Mouse (Mus musculus) MEL (cell line): ENCODE data around the gene Comt. TPM values are rescaled to one million over a fixed set of nuclear protein-coding genes. Genes with fewer than 3 reads are reported as not detected.

Experiments used
- DNase-seq: peaks from one replicate; pipeline ENCODE4 v3.0.0; 2011; ENCODE audit warnings: low read depth, low spot score
- H3K27ac ChIP-seq: 2 replicates; pipeline ENCODE4 v1.5.1; 2012; ENCODE audit warnings: low read depth, mild to moderate bottlenecking, control low read depth, low read length, moderate library complexity; ENCODE audit not compliant: control insufficient read depth
- H3K27me3 ChIP-seq, 2 experiments: fragments of 150-350 bp in 1 of 2; sonication (generic) in 1 of 2; 2 replicates each; pipeline ENCODE4 v1.6.1; 2012; ENCODE audit warnings: low read length in 2 of 2, mild to moderate bottlenecking in 2 of 2, improper control_type of control experiment in 1 of 2, moderate library complexity in 1 of 2; ENCODE audit not compliant: insufficient read depth in 2 of 2, control insufficient read depth in 1 of 2
- H3K36me3 ChIP-seq, 2 experiments: 2 replicates each; pipeline ENCODE4 v1.6.1; 2012 to 2014; ENCODE audit warnings: low read length in 2 of 2, improper control_type of control experiment in 1 of 2, inconsistent platforms in 1 of 2, mild to moderate bottlenecking in 1 of 2; ENCODE audit not compliant: insufficient read depth in 2 of 2, control insufficient read depth in 1 of 2
- H3K4me1 ChIP-seq, 2 experiments: fragments of 150-350 bp in 1 of 2; sonication (generic) in 1 of 2; 2 replicates each; pipeline ENCODE4 v1.6.1; 2012; ENCODE audit warnings: low read length in 2 of 2, improper control_type of control experiment in 1 of 2, mild to moderate bottlenecking in 1 of 2; ENCODE audit not compliant: insufficient read depth in 2 of 2, control insufficient read depth in 1 of 2
- H3K4me3 ChIP-seq, 2 experiments: fragments of 150-350 bp in 1 of 2; sonication (generic) in 1 of 2; 2 replicates each; pipeline ENCODE4 v1.5.1; 2012; ENCODE audit warnings: low read depth in 2 of 2, low read length in 2 of 2, mild to moderate bottlenecking in 2 of 2, moderate library complexity in 2 of 2, control low read depth in 1 of 2, improper control_type of control experiment in 1 of 2; ENCODE audit not compliant: control insufficient read depth in 1 of 2, insufficient read depth in 1 of 2
- H3K79me2 ChIP-seq: 2 replicates; pipeline ENCODE4 v1.6.1; 2012; ENCODE audit warnings: mild to moderate bottlenecking, low read length, moderate library complexity; ENCODE audit not compliant: control insufficient read depth, poor library complexity, insufficient read depth
- H3K9ac ChIP-seq: 2 replicates; pipeline ENCODE4 v1.6.1; 2012; ENCODE audit warnings: low read depth, mild to moderate bottlenecking, control low read depth, low read length, moderate library complexity; ENCODE audit not compliant: control insufficient read depth, poor library complexity, severe bottlenecking
- H3K9me3 ChIP-seq: fragments of 150-350 bp; sonication (generic); replicated peaks from 2 replicates; pipeline ENCODE4 v1.6.1; 2012; ENCODE audit warnings: mild to moderate bottlenecking, low read length, improper control_type of control experiment, moderate library complexity; ENCODE audit not compliant: insufficient read depth
- CTCF ChIP-seq, 3 experiments: IDR thresholded peaks in 2 of 3; conservative IDR thresholded peaks in 1 of 3; 2 replicates each; pipeline ENCODE4 v1.5.1; 2011 to 2012; ENCODE audit warnings: low read length in 3 of 3, low read depth in 2 of 3, mild to moderate bottlenecking in 2 of 3, improper control_type of control experiment in 1 of 3, inconsistent platforms in 1 of 3, mixed read lengths in 1 of 3, moderate library complexity in 1 of 3; ENCODE audit not compliant: control insufficient read depth in 1 of 3, insufficient read depth in 1 of 3, poor library complexity in 1 of 3, severe bottlenecking in 1 of 3
- ELF1 ChIP-seq: IDR thresholded peaks from 2 replicates; pipeline ENCODE4 v1.6.1; 2014; ENCODE audit warnings: low read depth, mild to moderate bottlenecking, inconsistent platforms, low read length, improper control_type of control experiment, moderate library complexity
- MAX ChIP-seq: IDR thresholded peaks from 2 replicates; pipeline ENCODE4 v1.6.1; 2011; ENCODE audit warnings: low read length, improper control_type of control experiment
- MAZ ChIP-seq: IDR thresholded peaks from 2 replicates; pipeline ENCODE4 v1.6.1; 2012; ENCODE audit warnings: low read depth, mild to moderate bottlenecking, inconsistent platforms, low read length, improper control_type of control experiment
- MEF2A ChIP-seq: IDR thresholded peaks from 2 replicates; pipeline ENCODE4 v1.6.1; 2014; ENCODE audit warnings: low read depth, mild to moderate bottlenecking, inconsistent platforms, low read length, improper control_type of control experiment; ENCODE audit not compliant: poor library complexity, insufficient replicate concordance, severe bottlenecking; ENCODE audit errors: extremely low read depth
- NRF1 ChIP-seq: IDR thresholded peaks from 2 replicates; pipeline ENCODE4 v1.6.1; 2014; ENCODE audit warnings: low read depth, mild to moderate bottlenecking, inconsistent platforms, low read length, improper control_type of control experiment, moderate library complexity; ENCODE audit not compliant: poor library complexity, insufficient read depth, severe bottlenecking
- POLR2A ChIP-seq, 2 experiments: IDR thresholded peaks; 2 replicates each; pipeline ENCODE4 v1.6.1; 2011 to 2012; ENCODE audit warnings: low read length in 2 of 2, mild to moderate bottlenecking in 2 of 2, control low read depth in 1 of 2, improper control_type of control experiment in 1 of 2, low read depth in 1 of 2, moderate library complexity in 1 of 2; ENCODE audit not compliant: control insufficient read depth in 1 of 2, insufficient read depth in 1 of 2, poor library complexity in 1 of 2
- RCOR1 ChIP-seq: IDR thresholded peaks from 2 replicates; pipeline ENCODE4 v1.6.1; 2012; ENCODE audit warnings: low read depth, mild to moderate bottlenecking, inconsistent platforms, low read length, improper control_type of control experiment
- SIN3A ChIP-seq: IDR thresholded peaks from 2 replicates; pipeline ENCODE4 v1.6.1; 2012; ENCODE audit warnings: low read length, improper control_type of control experiment, inconsistent platforms
- SMC3 ChIP-seq: IDR thresholded peaks from 2 replicates; pipeline ENCODE4 v1.6.1; 2011; ENCODE audit warnings: low read depth, low read length, improper control_type of control experiment
- TAL1 ChIP-seq: IDR thresholded peaks from 2 replicates; pipeline ENCODE4 v1.6.1; 2012; ENCODE audit warnings: mild to moderate bottlenecking, inconsistent platforms, low read length, moderate library complexity, mixed read lengths
- TCF12 ChIP-seq: IDR thresholded peaks from 2 replicates; pipeline ENCODE4 v1.6.1; 2014; ENCODE audit warnings: low read depth, mild to moderate bottlenecking, inconsistent platforms, low read length, improper control_type of control experiment, moderate library complexity
- USF1 ChIP-seq: IDR thresholded peaks from 2 replicates; pipeline ENCODE4 v1.6.1; 2014; ENCODE audit warnings: low read depth, mild to moderate bottlenecking, inconsistent platforms, low read length, improper control_type of control experiment, moderate library complexity
- USF2 ChIP-seq, 2 experiments: IDR thresholded peaks; 2 replicates each; pipeline ENCODE4 v1.6.1; 2011 to 2012; ENCODE audit warnings: improper control_type of control experiment in 2 of 2, low read length in 2 of 2, borderline replicate concordance in 1 of 2, inconsistent platforms in 1 of 2, low read depth in 1 of 2, mild to moderate bottlenecking in 1 of 2; ENCODE audit not compliant: insufficient read depth in 1 of 2
- ZC3H11A ChIP-seq: IDR thresholded peaks from 2 replicates; pipeline ENCODE4 v1.6.1; 2012; ENCODE audit warnings: low read depth, mild to moderate bottlenecking, inconsistent platforms, low read length, improper control_type of control experiment
- polyA plus RNA-seq, 2 experiments: library from polyadenylated mRNA; stranded (reverse) in 1 of 2; unstranded in 1 of 2; fragments of >175 nt in 1 of 2; fragments of >200 nt in 1 of 2; gene quantifications; 2 replicates each; pipeline versions ENCODE4 v1.2.1 to v1.2.4; 2012; ENCODE audit warnings: low replicate concordance in 2 of 2, low read depth in 1 of 2; ENCODE audit not compliant: insufficient read length in 2 of 2, insufficient read depth in 1 of 2, missing spikeins in 1 of 2
- total RNA-seq: library from RNA; depleted of rRNA; stranded (reverse); fragments of 300-350 nt; gene quantifications from 2 replicates; pipeline ENCODE4 v1.2.3, GENCODE M21; 2012

Comt gene
- total and polyA plus RNA-seq, 3 experiments: 62.5 to 71.8 TPM; not detected in 1

DNA sequence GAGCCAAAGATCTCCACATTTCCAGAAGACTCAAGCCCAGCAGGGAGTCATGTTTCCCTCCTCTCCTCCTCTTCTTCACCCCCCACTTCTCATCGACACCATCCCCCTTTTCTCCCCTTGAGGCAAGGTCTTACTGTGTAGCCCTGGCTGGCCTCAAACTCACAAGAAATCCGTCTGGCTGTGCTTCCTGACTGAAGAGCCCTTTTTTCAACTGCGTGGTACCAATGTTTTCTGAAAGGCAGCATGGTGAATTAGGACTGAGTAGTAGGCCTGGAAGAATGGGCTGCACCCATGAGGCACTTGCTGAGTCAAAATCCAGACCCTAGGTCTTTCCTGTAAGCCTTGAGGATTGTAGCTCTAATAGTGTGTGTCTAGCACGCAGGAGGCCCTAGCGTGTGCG lies 36.3 kb downstream of the Comt start:
- no peak for DNase-seq
- Histone ChIP-seq H3K4me1 (peaks cover 16 to 42% of the 10 kb centered on the region in 2 experiments), H3K27ac (no peak overlapping the region), H3K79me2 (no peaks in the 10 kb centered on the region; the same call in 1 of the 2 replicates), H3K36me3 (peaks cover 0 to 25% of the 10 kb centered on the region in 2 experiments; a peak in 2 of 4 replicates), H3K9me3 (no peaks in the 10 kb centered on the region), H3K27me3 (no peaks in the 10 kb centered on the region), H3K9ac (no peak overlapping the region), H3K4me3 (no peak overlapping the region)
- TF ChIP-seq MAZ: no peak
- no peak for TF ChIP-seq USF2 (IDR thresholded peaks at IDR 0.05; ENCODE audit: borderline replicate concordance in 1 of 2, insufficient read depth in 1 of 2, low read depth in 1 of 2, low read length in 2 of 2)
- TF ChIP-seq POLR2A (IDR thresholded peaks at IDR 0.05; ENCODE audit: control insufficient read depth in 1 of 2, insufficient read depth in 1 of 2, low read depth in 1 of 2, low read length in 2 of 2, poor library complexity in 1 of 2): no peak
- TF ChIP-seq TAL1: no peak
- no peak for TF ChIP-seq TCF12
- TF ChIP-seq MEF2A: no peak
- TF ChIP-seq ELF1: no peak
- no peak for TF ChIP-seq MAX
- no peak for TF ChIP-seq CTCF (IDR thresholded peaks at IDR 0.05 in 2 of 3, conservative IDR thresholded peaks at IDR 0.05 in 1 of 3; ENCODE audit: control insufficient read depth in 1 of 3, insufficient read depth in 1 of 3, low read depth in 2 of 3, low read length in 3 of 3, poor library complexity in 1 of 3, severe bottlenecking in 1 of 3)
- no peak for TF ChIP-seq RCOR1
- no peak for TF ChIP-seq ZC3H11A

GRCm38 (mm10) chr16:18388583-18389435 lies 37.8 kb downstream of the Comt start:
- H3K27ac ChIP-seq: peak overlapping the region; percentile 88
- H3K36me3 ChIP-seq: peaks cover 0 to 25% of the 10 kb centered on the region in 2 experiments; a peak in 2 of 4 replicates
- TF ChIP-seq USF2 (IDR thresholded peaks at IDR 0.05; ENCODE audit: borderline replicate concordance in 1 of 2, insufficient read depth in 1 of 2, low read depth in 1 of 2, low read length in 2 of 2) (no peak), TCF12 (no peak), SIN3A (no peak), NRF1 (no peak), SMC3 (no peak), USF1 (no peak)
- no peak for DNase-seq
- H3K4me3 ChIP-seq: no peak overlapping the region
- H3K79me2 ChIP-seq: no peaks in the 10 kb centered on the region; the same call in 1 of the 2 replicates
- H3K27me3 ChIP-seq: no peaks in the 10 kb centered on the region
- H3K9ac ChIP-seq: peak overlapping the region; percentile 48; the same call in 1 of the 2 replicates
- H3K9me3 ChIP-seq: no peaks in the 10 kb centered on the region
- peaks cover 16 to 42% of the 10 kb centered on the region in 2 experiments for H3K4me1 ChIP-seq
